Mouse (Mus musculus) CH12.LX (cell line): ENCODE data around the gene Lrch3.

Experiments used
- CTCF ChIP-seq, 2 experiments: IDR thresholded peaks in 1 of 2; conservative IDR thresholded peaks in 1 of 2; 2 replicates each; pipeline ENCODE4 v1.5.1; 2011 to 2012; ENCODE audit warnings: low read depth in 2 of 2, low read length in 2 of 2, improper control_type of control experiment in 1 of 2, inconsistent platforms in 1 of 2, mild to moderate bottlenecking in 1 of 2, moderate library complexity in 1 of 2
- EP300 ChIP-seq: IDR thresholded peaks from 2 replicates; pipeline ENCODE4 v1.6.1; 2011; ENCODE audit warnings: low read length, improper control_type of control experiment
- ZC3H11A ChIP-seq: IDR thresholded peaks from 2 replicates; pipeline ENCODE4 v1.6.1; 2012; ENCODE audit warnings: low read depth, mild to moderate bottlenecking, inconsistent platforms, low read length, improper control_type of control experiment

GRCm38 (mm10) chr16:32948016-32948415 lies 34.1 kb downstream of the Lrch3 start:
- TF ChIP-seq EP300 (no peak), ZC3H11A (no peak), CTCF (conservative IDR thresholded peaks at IDR 0.05 in 1 of 2, IDR thresholded peaks at IDR 0.05 in 1 of 2; ENCODE audit: low read depth in 2 of 2, low read length in 2 of 2) (no peak)
